Mouse (Mus musculus): Measurements from ENCODE around the gene Aff3.

Gene Aff3

GRCm38 (mm10) chr1:38545282-38545945 lies 119.3 kb downstream of the Aff3 start:
- DNase-seq (ENCODE audit: low read depth, low spot score): no peak

GRCm38 (mm10) chr1:38544501-38544900 lies 120.3 kb downstream of the Aff3 start:
- DNase-seq (ENCODE audit: low read depth, low spot score): no peak

GRCm38 (mm10) chr1:38541536-38541935 lies 123.2 kb downstream of the Aff3 start:
- no peak for DNase-seq (ENCODE audit: low read depth, low spot score)

GRCm38 (mm10) chr1:38536929-38537540 lies 127.7 kb downstream of the Aff3 start:
- no peak for DNase-seq (ENCODE audit: low read depth, low spot score)

GRCm38 (mm10) chr1:38532581-38532980 lies 132.2 kb downstream of the Aff3 start:
- DNase-seq (ENCODE audit: low read depth, low spot score): no peak

GRCm38 (mm10) chr1:38528607-38529006 lies 136.1 kb downstream of the Aff3 start:
- no peak for DNase-seq (ENCODE audit: low read depth, low spot score)

GRCm38 (mm10) chr1:38526568-38526967 lies 138.2 kb downstream of the Aff3 start:
- no peak for DNase-seq (ENCODE audit: low read depth, low spot score)

- no peak for DNase-seq (ENCODE audit: low read depth, low spot score)
Observed at GRCm38 (mm10) chr1:38521651-38522050, 143.1 kb downstream of the Aff3 start.

- no peak for DNase-seq (ENCODE audit: low read depth, low spot score)
Observed at GRCm38 (mm10) chr1:38516225-38516624, 148.5 kb downstream of the Aff3 start.

GRCm38 (mm10) chr1:38514634-38515011 lies 150.1 kb downstream of the Aff3 start:
- DNase-seq (ENCODE audit: low read depth, low spot score): no peak

GRCm38 (mm10) chr1:38513970-38514633 lies 150.7 kb downstream of the Aff3 start:
- DNase-seq (ENCODE audit: low read depth, low spot score): no peak

- no peak for DNase-seq (ENCODE audit: low read depth, low spot score)
Observed at GRCm38 (mm10) chr1:38512258-38513081, 152.3 kb downstream of the Aff3 start.

GRCm38 (mm10) chr1:38511076-38511475 lies 153.7 kb downstream of the Aff3 start:
- no peak for DNase-seq (ENCODE audit: low read depth, low spot score)

GRCm38 (mm10) chr1:38509301-38509700 lies 155.5 kb downstream of the Aff3 start:
- no peak for DNase-seq (ENCODE audit: low read depth, low spot score)

- DNase-seq (ENCODE audit: low read depth, low spot score): no peak
Observed at GRCm38 (mm10) chr1:38507636-38508179, 157.0 kb downstream of the Aff3 start.

GRCm38 (mm10) chr1:38506396-38506795 lies 158.4 kb downstream of the Aff3 start:
- DNase-seq (ENCODE audit: low read depth, low spot score): no peak

- DNase-seq (ENCODE audit: low read depth, low spot score): no peak
Observed at GRCm38 (mm10) chr1:38503431-38504089, 161.2 kb downstream of the Aff3 start.

- no peak for DNase-seq (ENCODE audit: low read depth, low spot score)
Observed at GRCm38 (mm10) chr1:38502797-38503196, 162.0 kb downstream of the Aff3 start.

- DNase-seq (ENCODE audit: low read depth, low spot score): no peak
Observed at GRCm38 (mm10) chr1:38501231-38501630, 163.5 kb downstream of the Aff3 start.

GRCm38 (mm10) chr1:38499500-38499899 lies 165.3 kb downstream of the Aff3 start:
- no peak for DNase-seq (ENCODE audit: low read depth, low spot score)

- no peak for DNase-seq (ENCODE audit: low read depth, low spot score)
Observed at GRCm38 (mm10) chr1:38497576-38497975, 167.2 kb downstream of the Aff3 start.
